Mouse (Mus musculus) midbrain, embryonic 13.5 days (tissue): ENCODE measurements at regions not wholly inside any gene's neighbourhood (a gene's known extent, or its start where the extent isn't known, plus 50 kb on each side); places are given as distances from the start of the nearest gene placed in this dataset.

Experiments used
- ATAC-seq: fragments of 200-750 bp; cut with Nextera tagmentation; 2 replicates; pipeline ENCODE4 v1.8.0; 2017; ENCODE audit warnings: mild to moderate bottlenecking, moderate TSS enrichment, moderate library complexity
- H3K27ac ChIP-seq: fragments of 300-500 bp; sonication (generic); 2 replicates; pipeline ENCODE4 v1.5.1; 2015; ENCODE audit warnings: inconsistent platforms, mild to moderate bottlenecking, moderate library complexity
- H3K27me3 ChIP-seq: fragments of 300-500 bp; sonication (generic); 2 replicates; pipeline ENCODE4 v1.6.1; 2015; ENCODE audit warnings: mild to moderate bottlenecking, inconsistent platforms
- H3K36me3 ChIP-seq: fragments of 300-500 bp; sonication (generic); 2 replicates; pipeline ENCODE4 v1.6.1; 2015; ENCODE audit warnings: mild to moderate bottlenecking, inconsistent platforms
- H3K4me1 ChIP-seq: fragments of 300-500 bp; sonication (generic); replicated peaks from 2 replicates; pipeline ENCODE4 v1.6.1; 2015; ENCODE audit warnings: inconsistent platforms
- H3K4me2 ChIP-seq: fragments of 300-500 bp; sonication (generic); replicated peaks from 2 replicates; pipeline ENCODE4 v1.6.1; 2015; ENCODE audit warnings: moderate library complexity, mild to moderate bottlenecking, inconsistent platforms
- H3K4me3 ChIP-seq: fragments of 300-500 bp; sonication (generic); replicated peaks from 2 replicates; pipeline ENCODE4 v1.5.1; 2015; ENCODE audit warnings: mild to moderate bottlenecking, inconsistent platforms
- H3K9ac ChIP-seq: fragments of 300-500 bp; sonication (generic); replicated peaks from 2 replicates; pipeline ENCODE4 v1.6.1; 2015; ENCODE audit warnings: mild to moderate bottlenecking, inconsistent platforms
- H3K9me3 ChIP-seq: fragments of 300-500 bp; sonication (generic); 2 replicates; pipeline ENCODE4 v1.6.1; 2016; ENCODE audit warnings: mild to moderate bottlenecking, inconsistent platforms
- WGBS: fragments of 180-500 bp; shearing (Covaris S2); methylation state at CpG from one replicate; pipeline ENCODE4 v1.1.7; 2015; 5-methylcytosine and 5-hydroxymethylcytosine counted together

DNA sequence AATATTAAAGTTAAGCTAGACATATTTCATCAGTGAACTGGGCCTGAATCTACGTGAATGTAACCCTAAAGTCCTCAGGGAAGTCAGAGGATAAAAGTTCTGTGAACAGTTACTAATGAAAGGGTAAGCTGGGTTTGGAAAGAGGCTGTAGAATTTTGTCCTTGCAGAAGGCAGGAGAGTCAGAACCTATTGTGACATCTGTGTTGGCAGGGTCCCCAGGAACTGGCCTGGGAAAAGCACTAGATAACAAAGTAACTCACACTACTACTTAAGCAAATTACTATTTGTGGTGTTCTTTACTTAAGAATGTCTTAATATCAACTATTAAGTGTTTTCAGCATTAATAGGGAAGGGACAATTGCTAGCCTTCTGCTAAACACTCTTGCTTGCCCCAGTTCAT, 320.5 kb downstream of the Fam198b start:
- ATAC-seq: no peak
- no peaks in the 10 kb centered on the region for H3K27me3 ChIP-seq
- H3K4me2 ChIP-seq: no peak overlapping the region
- 38% methylated on average over 1 of the region's 1 CpGs for WGBS
- peaks cover 11% of the 10 kb centered on the region for H3K4me1 ChIP-seq
- H3K4me3 ChIP-seq: no peak overlapping the region
- H3K9ac ChIP-seq: no peak overlapping the region
- no peak overlapping the region for H3K27ac ChIP-seq
- H3K9me3 ChIP-seq: no peaks in the 10 kb centered on the region
- no peaks in the 10 kb centered on the region for H3K36me3 ChIP-seq

- H3K9ac ChIP-seq: no peak overlapping the region
- H3K9me3 ChIP-seq: no peaks in the 10 kb centered on the region
- H3K27me3 ChIP-seq: no peaks in the 10 kb centered on the region
- H3K4me1 ChIP-seq: peaks cover 11% of the 10 kb centered on the region
- no peaks in the 10 kb centered on the region for H3K36me3 ChIP-seq
- H3K4me3 ChIP-seq: no peak overlapping the region
- no peak for ATAC-seq
- H3K4me2 ChIP-seq: no peak overlapping the region
- 47% methylated on average over 6 of the region's 6 CpGs for WGBS
- H3K27ac ChIP-seq: no peak overlapping the region
Measured at GRCm38 (mm10) chr3:80205351-80205750, 321.0 kb downstream of the Fam198b start.

- H3K27me3 ChIP-seq: no peaks in the 10 kb centered on the region
- H3K9me3 ChIP-seq: no peaks in the 10 kb centered on the region
- H3K36me3 ChIP-seq: no peaks in the 10 kb centered on the region
- H3K4me1 ChIP-seq: peaks cover 11% of the 10 kb centered on the region
- ATAC-seq: 0 out of 2 replicates have a peak, but pooled peaks have one; percentile 40
- H3K27ac ChIP-seq: no peak overlapping the region
- H3K4me3 ChIP-seq: no peak overlapping the region
- no peak overlapping the region for H3K9ac ChIP-seq
- no peak overlapping the region for H3K4me2 ChIP-seq
- 13% methylated on average over 1 of the region's 1 CpGs for WGBS
Measured at GRCm38 (mm10) chr3:80207022-80207421, 322.7 kb downstream of the Fam198b start.

DNA sequence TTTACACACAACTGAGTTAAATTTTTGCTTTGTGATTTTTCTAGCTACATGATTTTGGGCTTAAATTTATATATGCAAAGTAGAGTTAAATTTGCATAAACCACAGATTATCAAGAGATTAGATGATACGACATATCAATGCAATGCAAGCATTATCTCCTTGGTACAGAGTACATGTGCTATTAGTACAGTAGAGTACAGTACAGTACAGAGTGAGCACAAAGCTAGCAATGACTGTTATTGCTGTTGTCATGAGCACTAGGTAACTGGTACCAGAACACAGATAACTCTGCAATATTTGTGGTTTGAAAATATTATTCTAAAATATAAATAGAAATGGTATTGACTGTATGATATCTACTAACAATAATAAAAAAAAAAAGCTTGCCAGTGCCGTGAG, 323.7 kb downstream of the Fam198b start:
- 0 out of 2 replicates have a peak, but pooled peaks have one; percentile 53 for ATAC-seq
- Histone ChIP-seq H3K4me2 (no peak overlapping the region), H3K9me3 (no peaks in the 10 kb centered on the region), H3K4me1 (peaks cover 11% of the 10 kb centered on the region), H3K9ac (no peak overlapping the region), H3K27me3 (no peaks in the 10 kb centered on the region), H3K27ac (no peak overlapping the region), H3K4me3 (no peak overlapping the region), H3K36me3 (no peaks in the 10 kb centered on the region)
- whole genome bisulfite sequencing: 86% methylated on average over 2 of the region's 2 CpGs

DNA sequence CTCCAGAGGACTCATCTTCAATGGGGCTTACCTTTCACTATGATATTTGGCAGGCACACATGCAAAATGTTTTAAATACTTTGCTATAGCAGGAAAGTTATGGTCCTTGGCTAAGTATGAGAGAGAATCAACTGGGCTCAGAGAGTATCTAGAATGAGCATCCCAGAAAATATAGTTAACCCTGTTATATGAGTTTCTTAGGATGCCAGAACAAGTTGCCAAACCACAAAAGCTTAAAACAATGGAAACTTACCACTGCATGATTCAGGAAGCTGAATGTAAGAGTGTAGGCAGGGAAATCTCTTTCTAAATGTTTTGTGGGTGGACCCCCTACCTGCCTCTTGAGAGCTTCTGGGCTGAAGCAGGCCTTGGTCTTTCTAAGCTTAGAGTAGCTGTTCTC, 325.3 kb downstream of the Fam198b start:
- H3K9ac ChIP-seq: no peak overlapping the region
- H3K9me3 ChIP-seq: no peaks in the 10 kb centered on the region
- no peaks in the 10 kb centered on the region for H3K36me3 ChIP-seq
- H3K4me3 ChIP-seq: no peak overlapping the region
- peaks cover 11% of the 10 kb centered on the region for H3K4me1 ChIP-seq
- no peak overlapping the region for H3K4me2 ChIP-seq
- no peak overlapping the region for H3K27ac ChIP-seq
- no peaks in the 10 kb centered on the region for H3K27me3 ChIP-seq
- no peak for ATAC-seq

DNA sequence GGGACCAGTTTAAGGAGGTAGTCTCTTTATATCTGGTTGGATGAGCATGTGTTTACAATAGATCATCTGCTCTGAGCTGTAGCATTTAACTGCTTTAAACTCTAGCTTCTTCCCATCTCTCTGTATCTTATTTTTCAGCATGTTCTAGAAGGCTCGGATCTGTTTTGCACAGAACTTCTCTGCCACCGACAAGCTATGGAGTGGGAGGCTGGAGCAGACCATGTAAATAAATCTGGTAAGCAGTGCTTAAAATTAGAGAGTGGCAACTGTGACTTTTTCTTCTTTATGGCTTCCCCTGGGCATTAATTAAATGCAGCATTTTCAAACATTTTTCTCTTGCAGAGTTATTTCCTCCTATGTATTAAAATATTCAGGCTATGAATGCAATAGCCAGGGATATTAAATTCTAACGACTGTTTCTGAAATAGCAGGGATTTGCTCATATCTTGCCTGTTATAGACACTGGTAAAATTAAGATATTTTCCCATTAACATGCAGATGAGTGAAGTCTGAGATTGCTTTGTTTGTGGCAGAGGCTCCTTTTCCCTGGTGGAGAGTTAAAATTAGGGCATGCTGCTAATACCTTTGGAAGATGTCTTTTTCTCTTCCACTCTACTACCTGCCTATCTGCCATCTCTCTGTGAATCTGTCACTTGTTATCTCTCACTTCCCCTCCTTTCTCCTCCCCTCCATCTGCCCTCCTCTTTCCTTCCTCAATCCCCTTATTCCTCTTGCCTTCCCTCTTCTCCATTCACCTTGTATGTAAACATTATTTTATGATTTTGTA, 327.2 kb downstream of the Fam198b start:
- WGBS: 66% methylated on average over 3 of the region's 3 CpGs
- H3K36me3 ChIP-seq: no peaks in the 10 kb centered on the region
- ATAC-seq: no peak
- no peaks in the 10 kb centered on the region for H3K9me3 ChIP-seq
- H3K27ac ChIP-seq: 0 out of 2 replicates have a peak overlapping the region, but pooled peaks have one; percentile 19
- H3K27me3 ChIP-seq: no peaks in the 10 kb centered on the region
- H3K9ac ChIP-seq: no peak overlapping the region
- peaks cover 3% of the 10 kb centered on the region; the same call in 1 of the 2 replicates for H3K4me1 ChIP-seq
- H3K4me2 ChIP-seq: no peak overlapping the region
- H3K4me3 ChIP-seq: no peak overlapping the region

- WGBS: 68% methylated on average over 5 of the region's 5 CpGs
- H3K4me3 ChIP-seq: no peak overlapping the region
Measured at GRCm38 (mm10) chr3:80248611-80249010, 364.3 kb downstream of the Fam198b start.

GRCm38 (mm10) chr3:80249974-80250373, 365.6 kb downstream of the Fam198b start:
- no peak for ATAC-seq
- no peak overlapping the region for H3K9ac ChIP-seq
- 61% methylated on average over 3 of the region's 3 CpGs for WGBS
- no peak overlapping the region for H3K4me2 ChIP-seq
- no peaks in the 10 kb centered on the region for H3K27me3 ChIP-seq
- no peak overlapping the region for H3K27ac ChIP-seq
- H3K9me3 ChIP-seq: no peaks in the 10 kb centered on the region
- H3K36me3 ChIP-seq: no peaks in the 10 kb centered on the region
- no peaks in the 10 kb centered on the region for H3K4me1 ChIP-seq
- H3K4me3 ChIP-seq: no peak overlapping the region

More at GRCm38 (mm10) chr3:80248611-80249010, 364.3 kb downstream of the Fam198b start:
- Histone ChIP-seq H3K36me3 (no peaks in the 10 kb centered on the region), H3K9me3 (no peaks in the 10 kb centered on the region), H3K27ac (no peak overlapping the region), H3K9ac (no peak overlapping the region), H3K4me2 (no peak overlapping the region), H3K4me1 (no peaks in the 10 kb centered on the region), H3K27me3 (no peaks in the 10 kb centered on the region)
- no peak for ATAC-seq

GRCm38 (mm10) chr3:80255304-80255703, 371.0 kb downstream of the Fam198b start:
- no peaks in the 10 kb centered on the region for H3K36me3 ChIP-seq
- no peak overlapping the region for H3K27ac ChIP-seq
- H3K9ac ChIP-seq: no peak overlapping the region
- H3K4me1 ChIP-seq: no peaks in the 10 kb centered on the region
- no peak overlapping the region for H3K4me3 ChIP-seq
- no peak overlapping the region for H3K4me2 ChIP-seq
- H3K9me3 ChIP-seq: no peaks in the 10 kb centered on the region
- H3K27me3 ChIP-seq: no peaks in the 10 kb centered on the region
- 91% methylated on average over 3 of the region's 3 CpGs for WGBS
- no peak for ATAC-seq

DNA sequence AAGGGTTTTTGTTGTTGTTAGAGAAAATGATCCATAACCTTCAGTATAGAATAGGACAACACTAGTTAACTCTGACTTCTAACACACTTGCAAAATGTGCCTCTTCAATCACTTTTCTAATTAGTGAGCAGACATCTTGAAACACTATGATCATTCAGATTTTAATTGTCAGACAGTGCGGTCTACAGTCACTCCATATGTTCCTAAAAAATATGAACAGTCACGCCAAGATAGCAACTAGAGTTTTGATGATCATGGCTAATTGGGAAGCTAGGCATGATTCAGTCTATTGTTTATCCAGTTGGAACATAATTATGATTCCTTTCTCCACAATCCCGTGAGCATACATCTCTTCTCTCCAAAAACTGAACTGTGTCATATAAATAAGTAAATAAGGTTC, 372.1 kb downstream of the Fam198b start:
- ATAC-seq: no peak

GRCm38 (mm10) chr3:80263095-80263494, 378.8 kb downstream of the Fam198b start:
- no peaks in the 10 kb centered on the region for H3K9me3 ChIP-seq
- no peak overlapping the region for H3K9ac ChIP-seq
- H3K4me2 ChIP-seq: no peak overlapping the region
- no peaks in the 10 kb centered on the region for H3K4me1 ChIP-seq
- H3K36me3 ChIP-seq: no peaks in the 10 kb centered on the region
- ATAC-seq: no peak
- WGBS: 70% methylated on average over 2 of the region's 2 CpGs
- H3K27me3 ChIP-seq: no peaks in the 10 kb centered on the region
- H3K4me3 ChIP-seq: no peak overlapping the region
- H3K27ac ChIP-seq: no peak overlapping the region

More for the DNA sequence above, 372.1 kb downstream of the Fam198b start:
- Histone ChIP-seq H3K9ac (no peak overlapping the region), H3K4me1 (no peaks in the 10 kb centered on the region), H3K4me3 (no peak overlapping the region), H3K27ac (no peak overlapping the region), H3K4me2 (no peak overlapping the region), H3K27me3 (no peaks in the 10 kb centered on the region), H3K9me3 (no peaks in the 10 kb centered on the region), H3K36me3 (no peaks in the 10 kb centered on the region)
- WGBS: 91% methylated on average over 3 of the region's 3 CpGs

DNA sequence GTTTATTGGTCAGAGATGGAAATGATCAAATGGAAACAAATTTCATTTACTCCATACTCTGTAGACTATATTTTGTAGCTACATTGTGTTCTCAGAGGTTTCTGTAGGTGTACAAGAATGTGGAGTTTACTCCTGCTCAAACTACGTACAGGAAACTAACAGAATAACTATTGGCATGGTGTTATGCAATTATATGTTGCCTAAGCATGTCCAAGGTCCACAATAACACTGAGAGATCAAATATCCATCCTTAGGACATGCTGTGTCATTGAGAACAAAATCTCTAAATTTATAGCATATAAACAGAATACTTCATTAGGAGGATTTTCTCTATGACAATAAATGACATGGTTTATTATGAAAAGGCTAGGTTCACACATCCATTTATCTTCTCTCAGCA, 400.3 kb downstream of the Fam198b start:
- no peak for ATAC-seq
- H3K9me3 ChIP-seq: no peaks in the 10 kb centered on the region
- no peaks in the 10 kb centered on the region for H3K36me3 ChIP-seq
- H3K4me1 ChIP-seq: no peaks in the 10 kb centered on the region
- 96% methylated on average over 1 of the region's 1 CpGs for WGBS
- H3K4me3 ChIP-seq: no peak overlapping the region
- no peaks in the 10 kb centered on the region for H3K27me3 ChIP-seq
- H3K9ac ChIP-seq: no peak overlapping the region
- H3K4me2 ChIP-seq: no peak overlapping the region
- H3K27ac ChIP-seq: no peak overlapping the region

DNA sequence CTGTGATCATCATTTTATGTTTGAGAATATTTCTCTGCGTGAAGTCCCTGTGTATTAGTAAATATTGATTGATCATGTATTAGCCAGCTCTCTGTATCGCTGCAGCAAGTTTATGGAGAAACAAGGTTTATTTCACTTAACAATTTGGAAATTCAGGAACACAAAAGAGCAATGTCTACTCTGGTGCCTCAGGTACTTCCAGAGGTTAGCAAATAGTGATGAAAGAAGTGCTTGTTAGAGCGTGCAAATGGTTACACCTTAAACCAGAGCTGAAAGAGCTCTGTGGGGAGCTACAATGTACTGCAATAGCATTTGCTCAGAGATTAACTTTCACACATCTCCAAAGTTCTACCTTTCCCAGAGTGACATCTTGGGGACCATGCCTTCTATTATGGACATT, 400.9 kb downstream of the Fam198b start:
- ATAC-seq: no peak
- Histone ChIP-seq H3K4me1 (no peaks in the 10 kb centered on the region), H3K9ac (no peak overlapping the region), H3K4me3 (no peak overlapping the region), H3K27ac (no peak overlapping the region), H3K36me3 (no peaks in the 10 kb centered on the region), H3K4me2 (no peak overlapping the region), H3K27me3 (no peaks in the 10 kb centered on the region), H3K9me3 (no peaks in the 10 kb centered on the region)
- WGBS: 84% methylated on average over 3 of the region's 3 CpGs
